Mouse (Mus musculus): ENCODE measurements at regions not wholly inside any gene's neighbourhood (a gene's known extent, or its start where the extent isn't known, plus 50 kb on each side); places are given as distances from the start of the nearest gene placed in this dataset.
A peak's percentile ranks its signal among the peaks of the same experiment; 100 is the strongest.

DNA sequence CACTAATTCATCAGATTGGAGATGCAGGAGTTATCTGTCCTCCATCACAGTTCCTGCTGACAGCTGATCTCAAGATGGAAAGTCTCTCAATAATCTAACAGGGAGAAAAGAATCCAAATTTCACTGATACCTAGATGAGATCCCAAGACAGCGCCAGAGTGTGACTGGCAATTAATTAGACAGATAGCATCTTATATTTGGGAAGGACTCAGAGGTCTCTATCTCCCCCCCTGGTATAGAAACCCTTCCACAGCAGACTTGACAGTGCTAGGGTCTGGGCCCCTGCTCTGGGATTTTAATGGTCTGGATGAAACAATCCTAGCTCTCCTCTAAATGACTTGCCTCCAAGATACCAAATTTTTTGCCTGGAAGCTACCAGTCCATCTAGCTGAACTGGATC, 291.6 kb downstream of the Ets1 start:
- H3K27me3 ChIP-seq (replicated peaks; ENCODE audit: control insufficient read depth, insufficient read depth, low read length), result no peaks in the 10 kb centered on the region
- H3K27ac ChIP-seq (ENCODE audit: insufficient read depth, low read depth, low read length), result no peak overlapping the region
- 92% methylated on average over 1 of the region's 1 CpGs for WGBS
- peaks cover 3% of the 10 kb centered on the region; the same call in 1 of the 2 replicates for H3K4me1 ChIP-seq (ENCODE audit: control insufficient read depth, insufficient read depth, low read length)
- no peak for DNase-seq
- no peak for TF ChIP-seq POLR2A (IDR thresholded peaks at IDR 0.05; ENCODE audit: low read depth, low read length)
- no peak for TF ChIP-seq CTCF (conservative IDR thresholded peaks at IDR 0.05; ENCODE audit: insufficient read depth, insufficient read length, low read depth, low read length)
- H3K4me3 ChIP-seq (ENCODE audit: insufficient read depth, low read depth, low read length), result no peak overlapping the region
- H3K36me3 ChIP-seq (ENCODE audit: control insufficient read depth, insufficient read depth, low read length), result no peaks in the 10 kb centered on the region

DNA sequence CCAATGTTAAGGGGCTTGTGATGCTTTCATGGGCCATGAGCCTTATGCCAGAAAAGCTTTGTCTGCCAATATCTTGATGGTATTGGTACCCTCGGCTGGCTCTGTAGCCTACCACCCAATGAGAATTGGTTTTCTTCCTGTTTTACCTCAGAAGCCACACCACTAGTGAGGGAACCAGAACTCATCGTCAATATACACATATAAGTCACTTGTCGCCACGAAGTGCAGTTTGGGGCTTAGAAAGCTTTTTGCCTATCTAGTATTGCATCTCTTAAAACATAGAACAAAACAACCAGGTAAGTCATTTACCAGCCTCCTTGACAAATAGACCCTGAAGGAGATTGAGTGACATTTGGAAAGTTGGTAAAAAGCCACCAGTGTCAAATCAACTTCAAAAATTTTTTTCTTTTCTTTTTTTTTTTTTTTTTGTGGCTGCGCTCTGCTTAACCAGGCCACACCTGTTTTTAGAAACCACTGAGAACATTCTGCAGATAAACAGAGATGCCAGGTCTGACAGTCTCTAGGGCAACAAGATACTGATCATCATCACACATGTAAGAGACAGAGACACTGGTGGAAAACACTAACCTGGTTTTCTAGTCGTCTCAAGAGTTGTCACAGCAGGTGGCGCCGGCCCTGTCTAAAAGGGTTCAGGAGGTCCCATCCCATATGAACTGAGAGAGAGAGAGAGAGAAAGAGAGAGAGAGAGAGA, 292.4 kb downstream of the Ets1 start:
- TF ChIP-seq POLR2A (IDR thresholded peaks at IDR 0.05; ENCODE audit: low read depth, low read length), result no peak
- TF ChIP-seq CTCF (conservative IDR thresholded peaks at IDR 0.05; ENCODE audit: insufficient read depth, insufficient read length, low read depth, low read length), result no peak
- 90% methylated on average over 8 of the region's 8 CpGs for WGBS
- Histone ChIP-seq H3K4me3 (ENCODE audit: insufficient read depth, low read depth, low read length) (no peak overlapping the region), H3K4me1 (ENCODE audit: control insufficient read depth, insufficient read depth, low read length) (peaks cover 3% of the 10 kb centered on the region; the same call in 1 of the 2 replicates), H3K27me3 (replicated peaks; ENCODE audit: control insufficient read depth, insufficient read depth, low read length) (no peaks in the 10 kb centered on the region), H3K36me3 (ENCODE audit: control insufficient read depth, insufficient read depth, low read length) (no peaks in the 10 kb centered on the region), H3K27ac (ENCODE audit: insufficient read depth, low read depth, low read length) (no peak overlapping the region)
- no peak for DNase-seq

DNA sequence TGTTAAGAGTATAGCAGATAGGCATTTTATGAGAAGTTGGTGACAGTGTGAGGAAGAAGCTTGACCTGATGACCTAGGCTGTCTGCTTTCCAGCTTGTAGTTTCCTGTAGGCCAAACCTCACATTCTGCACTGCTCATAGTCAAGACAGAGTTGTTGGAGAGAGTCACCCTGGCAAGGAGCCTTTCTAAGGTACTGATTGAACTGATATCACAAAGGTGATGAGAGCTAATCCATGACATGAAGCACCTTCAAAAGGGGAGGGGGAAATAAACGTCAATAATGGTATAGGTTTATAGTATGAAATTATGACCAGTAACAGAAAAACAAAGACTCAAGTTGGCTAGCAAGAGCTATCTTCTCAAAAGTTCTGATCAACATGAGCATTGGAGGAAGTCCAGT, 293.3 kb downstream of the Ets1 start:
- Histone ChIP-seq H3K4me3 (ENCODE audit: insufficient read depth, low read depth, low read length) (no peak overlapping the region), H3K27me3 (replicated peaks; ENCODE audit: control insufficient read depth, insufficient read depth, low read length) (no peaks in the 10 kb centered on the region), H3K4me1 (ENCODE audit: control insufficient read depth, insufficient read depth, low read length) (peaks cover 3% of the 10 kb centered on the region; the same call in 1 of the 2 replicates), H3K27ac (ENCODE audit: insufficient read depth, low read depth, low read length) (no peak overlapping the region), H3K36me3 (ENCODE audit: control insufficient read depth, insufficient read depth, low read length) (no peaks in the 10 kb centered on the region)
- 81% methylated on average over 1 of the region's 1 CpGs for WGBS
- no peak for TF ChIP-seq POLR2A (IDR thresholded peaks at IDR 0.05; ENCODE audit: low read depth, low read length)
- no peak for TF ChIP-seq CTCF (conservative IDR thresholded peaks at IDR 0.05; ENCODE audit: insufficient read depth, insufficient read length, low read depth, low read length)
- DNase-seq, result no peak

DNA sequence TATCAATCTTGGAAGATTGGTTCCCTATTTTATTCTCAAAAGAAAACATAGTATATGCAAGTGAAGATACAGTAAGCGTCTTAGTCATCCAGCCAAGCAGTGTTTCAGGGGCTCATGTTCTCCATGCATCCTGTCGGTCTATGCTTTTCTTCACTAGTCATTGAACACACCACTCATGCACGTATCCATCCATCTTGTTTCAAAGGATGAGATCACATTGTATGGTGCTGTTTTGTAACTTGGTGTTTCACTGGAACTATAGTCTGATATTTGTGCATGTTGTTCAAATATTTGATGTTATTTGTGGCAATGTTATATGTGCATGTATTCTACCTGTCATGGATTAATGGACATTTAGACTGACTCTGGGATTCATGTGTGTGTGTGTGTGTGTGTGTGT, 293.8 kb downstream of the Ets1 start:
- Histone ChIP-seq H3K36me3 (ENCODE audit: control insufficient read depth, insufficient read depth, low read length) (no peaks in the 10 kb centered on the region), H3K4me3 (ENCODE audit: insufficient read depth, low read depth, low read length) (no peak overlapping the region), H3K27ac (ENCODE audit: insufficient read depth, low read depth, low read length) (no peak overlapping the region), H3K4me1 (ENCODE audit: control insufficient read depth, insufficient read depth, low read length) (peaks cover 3% of the 10 kb centered on the region; the same call in 1 of the 2 replicates), H3K27me3 (replicated peaks; ENCODE audit: control insufficient read depth, insufficient read depth, low read length) (no peaks in the 10 kb centered on the region)
- 90% methylated on average over 3 of the region's 3 CpGs for WGBS
- no peak for DNase-seq
- no peak for TF ChIP-seq POLR2A (IDR thresholded peaks at IDR 0.05; ENCODE audit: low read depth, low read length)
- no peak for TF ChIP-seq CTCF (conservative IDR thresholded peaks at IDR 0.05; ENCODE audit: insufficient read depth, insufficient read length, low read depth, low read length)

DNA sequence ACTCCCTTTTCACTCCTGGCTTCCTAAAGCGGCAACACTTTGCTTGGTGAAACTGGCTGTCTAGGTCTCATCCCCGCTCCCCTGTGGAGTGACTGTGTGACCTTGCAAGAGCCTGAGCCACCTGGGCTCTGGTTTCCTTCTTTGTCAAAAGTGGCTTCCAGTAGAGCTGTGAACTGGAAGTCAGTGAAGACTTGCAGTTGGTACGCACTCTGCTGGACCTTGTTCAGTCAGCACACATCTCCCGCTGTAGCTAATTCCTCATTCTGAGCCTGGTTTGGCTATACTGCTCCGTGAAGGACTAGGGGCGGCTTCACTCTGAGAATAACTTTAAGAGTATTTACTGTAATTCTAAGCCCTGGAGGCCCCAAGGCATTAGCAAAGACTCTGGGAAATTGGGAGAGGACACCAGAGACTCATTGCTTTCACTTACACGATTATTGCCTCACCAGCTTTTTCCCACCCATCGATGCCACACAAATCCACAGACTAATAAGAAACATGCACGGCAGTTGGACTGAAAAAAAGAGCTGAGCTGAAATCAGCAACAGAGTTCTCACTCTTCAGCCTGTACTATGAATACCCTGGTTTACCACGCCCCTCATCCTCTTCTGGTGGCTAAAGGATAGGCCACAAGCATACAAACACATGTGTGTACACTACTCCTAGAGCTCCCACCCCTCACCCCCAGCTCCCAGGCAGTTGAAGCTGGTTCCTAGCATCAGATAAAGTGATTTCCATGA, 295.4 kb downstream of the Ets1 start:
- no peak for DNase-seq
- Histone ChIP-seq H3K4me1 (ENCODE audit: control insufficient read depth, insufficient read depth, low read length) (no peaks in the 10 kb centered on the region), H3K36me3 (ENCODE audit: control insufficient read depth, insufficient read depth, low read length) (no peaks in the 10 kb centered on the region), H3K27ac (ENCODE audit: insufficient read depth, low read depth, low read length) (no peak overlapping the region), H3K27me3 (replicated peaks; ENCODE audit: control insufficient read depth, insufficient read depth, low read length) (no peaks in the 10 kb centered on the region), H3K4me3 (ENCODE audit: insufficient read depth, low read depth, low read length) (no peak overlapping the region)
- WGBS, result 91% methylated on average over 10 of the region's 10 CpGs
- no peak for TF ChIP-seq CTCF (conservative IDR thresholded peaks at IDR 0.05; ENCODE audit: insufficient read depth, insufficient read length, low read depth, low read length)
- no peak for TF ChIP-seq POLR2A (IDR thresholded peaks at IDR 0.05; ENCODE audit: low read depth, low read length)

DNA sequence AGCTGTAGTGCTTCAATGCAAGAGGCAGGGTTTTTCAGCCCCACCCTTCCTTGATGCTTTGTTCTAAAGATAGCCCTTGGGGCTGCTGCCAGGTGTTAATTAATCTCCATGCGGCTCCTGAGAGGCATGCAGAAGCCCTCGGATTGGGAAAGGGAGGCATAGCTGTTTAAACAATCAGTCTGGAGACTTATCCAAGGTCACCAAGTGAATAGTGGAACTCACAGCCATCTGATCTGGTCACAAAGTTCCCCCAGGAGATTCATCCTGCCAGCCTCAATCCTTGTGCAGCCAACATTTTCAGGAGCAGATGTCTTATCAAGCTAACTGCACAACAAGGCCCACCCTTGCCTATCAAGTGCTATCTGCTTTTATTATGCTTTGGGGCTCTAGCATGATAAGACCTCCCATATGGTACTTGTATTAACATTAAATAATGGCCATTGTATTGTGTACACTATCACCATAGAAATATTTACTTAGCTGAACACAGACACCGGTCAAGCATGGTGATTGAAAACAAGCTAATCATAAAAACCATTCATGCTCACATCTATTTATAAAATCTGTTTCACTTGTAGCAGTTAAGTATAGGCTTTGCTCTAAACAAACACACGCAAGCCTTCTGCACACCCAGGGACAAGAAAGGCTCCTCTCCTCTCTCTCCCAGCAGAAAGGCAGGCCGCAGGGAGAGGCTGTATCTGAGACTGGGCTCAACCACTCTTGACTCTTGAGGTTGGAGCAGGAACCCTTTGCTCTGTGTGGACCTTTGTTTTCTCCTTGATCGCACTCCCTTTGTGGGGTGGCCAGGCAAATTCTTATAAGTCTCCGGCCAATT, 297.4 kb downstream of the Ets1 start:
- no peak for TF ChIP-seq CTCF (conservative IDR thresholded peaks at IDR 0.05; ENCODE audit: insufficient read depth, insufficient read length, low read depth, low read length)
- no peak for TF ChIP-seq POLR2A (IDR thresholded peaks at IDR 0.05; ENCODE audit: low read depth, low read length)
- H3K4me1 ChIP-seq (ENCODE audit: control insufficient read depth, insufficient read depth, low read length), result no peaks in the 10 kb centered on the region
- H3K36me3 ChIP-seq (ENCODE audit: control insufficient read depth, insufficient read depth, low read length), result no peaks in the 10 kb centered on the region
- 70% methylated on average over 7 of the region's 7 CpGs for WGBS
- H3K4me3 ChIP-seq (ENCODE audit: insufficient read depth, low read depth, low read length), result no peak overlapping the region
- no peak overlapping the region for H3K27ac ChIP-seq (ENCODE audit: insufficient read depth, low read depth, low read length)
- H3K27me3 ChIP-seq (replicated peaks; ENCODE audit: control insufficient read depth, insufficient read depth, low read length), result no peaks in the 10 kb centered on the region
- peak; percentile 83 for DNase-seq
